ENCODE assay signal across 8 mouse cellular contexts in the genomic region with DNA sequence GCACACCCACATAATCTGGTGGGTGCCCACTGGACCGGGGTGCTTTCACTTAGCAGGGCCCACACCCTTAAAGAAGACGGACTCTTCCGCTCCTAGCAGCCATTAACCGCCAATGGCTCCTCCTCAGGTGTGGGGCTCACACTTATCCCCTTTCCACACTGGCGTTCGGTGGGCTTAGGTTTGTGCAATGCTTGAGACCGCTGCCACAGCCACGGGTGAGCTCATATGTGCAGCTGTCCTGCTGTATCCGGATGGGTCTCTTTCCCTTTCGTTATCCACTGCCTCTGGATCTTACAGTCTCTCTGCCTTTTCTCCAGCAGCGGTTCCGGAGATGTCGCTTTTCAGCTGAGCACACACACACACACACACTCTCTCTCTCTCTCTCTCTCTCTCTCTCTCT. TPM values are rescaled to one million over a fixed set of nuclear protein-coding genes. Genes with fewer than 3 reads are reported as not detected.
DNase-seq lines count a peak whose midpoint lies in the region; ATAC-seq and TF ChIP-seq lines count a peak whose summit lies in the region.

No protein-coding gene starts in this region.

- H3K9me3 ChIP-seq in embryonic facial prominence, embryonic 11.5 days (replicated peaks; ENCODE audit: control insufficient read depth, low read length), result no peaks in the 10 kb centered on the region
- H3K9me3 ChIP-seq in intestine, embryonic 16.5 days (ENCODE audit: control insufficient read depth, low read length), result no peaks in the 10 kb centered on the region
- H3K9me3 ChIP-seq in neural tube, embryonic 12.5 days, result no peaks in the 10 kb centered on the region

- peak overlapping the region; percentile 35 for H3K4me2 ChIP-seq in embryonic facial prominence, embryonic 11.5 days (ENCODE audit: low read depth, low read length)
- peak overlapping the region; percentile 60 for H3K4me2 ChIP-seq in intestine, embryonic 16.5 days (ENCODE audit: low read depth, low read length)
- H3K4me2 ChIP-seq in neural tube, embryonic 12.5 days (replicated peaks), result peak overlapping the region; percentile 61

- H3K9ac ChIP-seq in liver, adult 2 months (ENCODE audit: low read depth, low read length), result peak overlapping the region; percentile 26; the same call in 1 of the 2 replicates
- no peak overlapping the region for H3K9ac ChIP-seq in embryonic facial prominence, embryonic 11.5 days (replicated peaks; ENCODE audit: low read length)
- H3K9ac ChIP-seq in intestine, embryonic 16.5 days (ENCODE audit: low read depth, low read length), result peak overlapping the region; percentile 54
- peak overlapping the region; percentile 45 for H3K9ac ChIP-seq in neural tube, embryonic 12.5 days

- TF ChIP-seq POLR2A in liver, adult 2 months (IDR thresholded peaks at IDR 0.05; ENCODE audit: extremely low read depth, insufficient read depth, low read length), result no peak

- TF ChIP-seq CTCF in liver, adult 2 months (IDR thresholded peaks at IDR 0.05; ENCODE audit: low read depth, low read length), result no peak

- H3K79me2 ChIP-seq in liver, adult 2 months (ENCODE audit: control insufficient read depth, insufficient read depth, low read length), result no peaks in the 10 kb centered on the region

- H3K4me3 ChIP-seq in liver, adult 2 months (ENCODE audit: insufficient read depth, low read depth, low read length), result no peak overlapping the region; the same call in 1 of the 2 replicates
- peak overlapping the region; percentile 19 for H3K4me3 ChIP-seq in embryonic facial prominence, embryonic 11.5 days (ENCODE audit: low read depth, low read length)
- H3K4me3 ChIP-seq in intestine, embryonic 16.5 days (ENCODE audit: low read length), result peak overlapping the region; percentile 50
- peak overlapping the region; percentile 29 for H3K4me3 ChIP-seq in neural tube, embryonic 12.5 days

- H3K27me3 ChIP-seq in liver, adult 2 months (ENCODE audit: control insufficient read depth, insufficient read depth, low read length), result 0 out of 2 replicates have a peak, but pooled peaks cover 2% of the 10 kb centered on the region
- no peaks in the 10 kb centered on the region for H3K27me3 ChIP-seq in embryonic facial prominence, embryonic 11.5 days (ENCODE audit: control insufficient read depth, insufficient read depth, low read length)
- H3K27me3 ChIP-seq in intestine, embryonic 16.5 days (replicated peaks; ENCODE audit: control insufficient read depth, insufficient read depth, low read length), result no peaks in the 10 kb centered on the region
- no peaks in the 10 kb centered on the region for H3K27me3 ChIP-seq in neural tube, embryonic 12.5 days (replicated peaks)

- no peaks in the 10 kb centered on the region for H3K4me1 ChIP-seq in liver, adult 2 months (ENCODE audit: control insufficient read depth, insufficient read depth, low read length)
- no peaks in the 10 kb centered on the region for H3K4me1 ChIP-seq in embryonic facial prominence, embryonic 11.5 days (ENCODE audit: control insufficient read depth, insufficient read depth, low read length)
- no peaks in the 10 kb centered on the region for H3K4me1 ChIP-seq in intestine, embryonic 16.5 days (ENCODE audit: control insufficient read depth, insufficient read depth, low read length)
- 0 out of 2 replicates have a peak, but pooled peaks cover 3% of the 10 kb centered on the region for H3K4me1 ChIP-seq in neural tube, embryonic 12.5 days

- no peak overlapping the region for H3K27ac ChIP-seq in liver, adult 2 months (replicated peaks; ENCODE audit: insufficient read depth, low read depth, low read length)
- no peak overlapping the region for H3K27ac ChIP-seq in embryonic facial prominence, embryonic 11.5 days (replicated peaks; ENCODE audit: low read depth, low read length)
- no peak overlapping the region for H3K27ac ChIP-seq in intestine, embryonic 16.5 days (ENCODE audit: low read length)
- H3K27ac ChIP-seq in neural tube, embryonic 12.5 days, result no peak overlapping the region

- H3K36me3 ChIP-seq in liver, adult 2 months (ENCODE audit: control insufficient read depth, insufficient read depth, low read length), result no peaks in the 10 kb centered on the region
- no peaks in the 10 kb centered on the region for H3K36me3 ChIP-seq in embryonic facial prominence, embryonic 11.5 days (replicated peaks; ENCODE audit: control insufficient read depth, insufficient read depth, low read depth, low read length)
- H3K36me3 ChIP-seq in intestine, embryonic 16.5 days (ENCODE audit: control insufficient read depth, insufficient read depth, low read length), result no peaks in the 10 kb centered on the region
- H3K36me3 ChIP-seq in neural tube, embryonic 12.5 days, result no peaks in the 10 kb centered on the region

- ATAC-seq in embryonic facial prominence, embryonic 11.5 days (replicated peaks; ENCODE audit: insufficient number of reproducible peaks, low FRiP score, low TSS enrichment, low read depth), result no peak
- ATAC-seq in intestine, embryonic 16.5 days, result peak; percentile 70
- ATAC-seq in neural tube, embryonic 12.5 days (ENCODE audit: low FRiP score, low read depth), result peak; percentile 68; the same call in 1 of the 2 replicates

- 49% methylated on average over 13 of the region's 13 CpGs for WGBS in liver, adult 2 months
- 52% methylated on average over 13 of the region's 13 CpGs for WGBS in embryonic facial prominence, embryonic 11.5 days
- WGBS in intestine, embryonic 16.5 days, result 33% methylated on average over 13 of the region's 13 CpGs
- WGBS in neural tube, embryonic 12.5 days, result 36% methylated on average over 13 of the region's 13 CpGs

- no peak for DNase-seq in liver, adult 2 months (ENCODE audit: extremely low read depth, low read depth, low spot score)
- no peak for DNase-seq in liver
- no peak for DNase-seq in embryonic facial prominence, embryonic 11.5 days (ENCODE audit: low spot score)
- DNase-seq in spleen, postnatal 36 days (ENCODE audit: low spot score in 2 of 2), result no peak
- no peak for DNase-seq in left cerebral cortex, adult 9 months (ENCODE audit: low spot score in 2 of 2)
- DNase-seq in thymus, postnatal 36 days, result no peak

RNA-seq across cellular contexts. Expression of a gene that starts 41.4 kb away (rescaled TPM):
- total RNA-seq in liver, adult 2 months (2014; rRNA removed), result 0.13 TPM in 1 of 2 replicates, not detected in the other
- not detected in 2 replicates for polyA plus RNA-seq in liver, adult 2 months (2012; rRNA removed)
- 0.60 and 1.1 TPM in 2 replicates for polyA plus RNA-seq in embryonic facial prominence, embryonic 11.5 days (2014; fragmentation: Nextera tagmentation; extraction: Ambion mirVana)
- polyA plus RNA-seq in intestine, embryonic 16.5 days (2015; fragmentation: Nextera tagmentation; extraction: Ambion mirVana), result not detected in 2 replicates
- 0.08 and 0.17 TPM in 2 replicates for polyA plus RNA-seq in neural tube, embryonic 12.5 days (2016; fragmentation: Nextera tagmentation; extraction: Ambion mirVana)
